Mouse (Mus musculus) midbrain, embryonic 16.5 days (tissue): ENCODE measurements at regions not wholly inside any gene's neighbourhood (a gene's known extent, or its start where the extent isn't known, plus 50 kb on each side); places are given as distances from the start of the nearest gene placed in this dataset.

ENCODE experiments used
- ATAC-seq: fragments of 200-750 bp; cut with Nextera tagmentation; 2 replicates; pipeline ENCODE4 v1.8.0; 2017; ENCODE audit warnings: moderate TSS enrichment
- H3K27ac ChIP-seq: fragments of 300-500 bp; sonication (generic); 2 replicates; pipeline ENCODE4 v1.5.1; 2014; ENCODE audit warnings: mild to moderate bottlenecking, low read length, mixed read lengths
- H3K27me3 ChIP-seq: fragments of 300-500 bp; sonication (generic); 2 replicates; pipeline ENCODE4 v1.6.1; 2014; ENCODE audit warnings: low read depth, low read length, mixed read lengths; ENCODE audit not compliant: control insufficient read depth, insufficient read depth
- H3K36me3 ChIP-seq: fragments of 300-500 bp; sonication (generic); 2 replicates; pipeline ENCODE4 v1.6.1; 2014; ENCODE audit warnings: mild to moderate bottlenecking, low read length, moderate library complexity, mixed read lengths; ENCODE audit not compliant: control insufficient read depth, insufficient read depth
- H3K4me1 ChIP-seq: fragments of 300-500 bp; sonication (generic); 2 replicates; pipeline ENCODE4 v1.6.1; 2014; ENCODE audit warnings: mild to moderate bottlenecking, low read length, mixed read lengths; ENCODE audit not compliant: control insufficient read depth, insufficient read depth
- H3K4me2 ChIP-seq: fragments of 300-500 bp; sonication (generic); 2 replicates; pipeline ENCODE4 v1.6.1; 2014; ENCODE audit warnings: mild to moderate bottlenecking, low read length, mixed read lengths
- H3K4me3 ChIP-seq: fragments of 300-500 bp; sonication (generic); 2 replicates; pipeline ENCODE4 v1.5.1; 2014; ENCODE audit warnings: low read depth, mild to moderate bottlenecking, low read length, moderate library complexity, mixed read lengths
- H3K9ac ChIP-seq: fragments of 300-500 bp; sonication (generic); 2 replicates; pipeline ENCODE4 v1.6.1; 2014; ENCODE audit warnings: low read depth, low read length, mixed read lengths
- H3K9me3 ChIP-seq: fragments of 300-500 bp; sonication (generic); replicated peaks from 2 replicates; pipeline ENCODE4 v1.6.1; 2014; ENCODE audit warnings: mild to moderate bottlenecking, low read length, mixed read lengths; ENCODE audit not compliant: control insufficient read depth, poor library complexity, severe bottlenecking
- WGBS: fragments of 180-500 bp; shearing (Covaris S2); extraction: QIAGEN DNeasy Blood & Tissue Kit; methylation state at CpG from one replicate; pipeline ENCODE4 v1.1.7; 2014; 5-methylcytosine and 5-hydroxymethylcytosine counted together

GRCm38 (mm10) chr15:68811041-68811440 lies 2310.3 kb upstream of the Lrrc6 start:
- ATAC-seq = peak; percentile 25; the same call in 1 of the 2 replicates
- WGBS = 83% methylated on average over 4 of the region's 4 CpGs
- Histone ChIP-seq H3K27ac (no peak overlapping the region), H3K36me3 (no peaks in the 10 kb centered on the region), H3K4me1 (no peaks in the 10 kb centered on the region), H3K9me3 (no peaks in the 10 kb centered on the region), H3K4me2 (no peak overlapping the region), H3K4me3 (no peak overlapping the region), H3K9ac (no peak overlapping the region), H3K27me3 (no peaks in the 10 kb centered on the region)

DNA sequence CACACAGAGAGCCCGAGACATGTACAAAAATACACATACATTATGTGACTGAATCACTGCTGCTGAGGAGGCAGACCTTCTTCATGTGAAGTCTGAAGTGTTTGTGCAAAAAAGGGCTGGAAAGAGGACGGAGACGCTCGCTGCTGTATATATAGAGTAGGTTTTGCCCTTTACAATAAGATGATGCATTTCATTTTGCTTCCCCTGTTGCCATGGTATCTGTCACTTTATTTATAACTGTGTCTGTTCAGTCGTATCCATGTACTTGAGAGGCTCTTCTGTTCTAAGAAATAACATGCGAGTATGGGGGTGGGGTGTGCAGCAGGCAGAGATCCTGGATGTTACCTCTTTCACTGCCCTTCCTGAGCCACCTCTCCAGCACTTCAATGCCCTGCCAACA lies 2309.9 kb upstream of the Lrrc6 start:
- ATAC-seq = peak; percentile 80
- H3K27me3 ChIP-seq = no peaks in the 10 kb centered on the region
- no peak overlapping the region for H3K27ac ChIP-seq
- H3K9ac ChIP-seq = no peak overlapping the region
- H3K4me1 ChIP-seq = no peaks in the 10 kb centered on the region
- H3K4me3 ChIP-seq = no peak overlapping the region
- WGBS = 56% methylated on average over 6 of the region's 6 CpGs
- H3K9me3 ChIP-seq = no peaks in the 10 kb centered on the region
- no peaks in the 10 kb centered on the region for H3K36me3 ChIP-seq
- H3K4me2 ChIP-seq = no peak overlapping the region

DNA sequence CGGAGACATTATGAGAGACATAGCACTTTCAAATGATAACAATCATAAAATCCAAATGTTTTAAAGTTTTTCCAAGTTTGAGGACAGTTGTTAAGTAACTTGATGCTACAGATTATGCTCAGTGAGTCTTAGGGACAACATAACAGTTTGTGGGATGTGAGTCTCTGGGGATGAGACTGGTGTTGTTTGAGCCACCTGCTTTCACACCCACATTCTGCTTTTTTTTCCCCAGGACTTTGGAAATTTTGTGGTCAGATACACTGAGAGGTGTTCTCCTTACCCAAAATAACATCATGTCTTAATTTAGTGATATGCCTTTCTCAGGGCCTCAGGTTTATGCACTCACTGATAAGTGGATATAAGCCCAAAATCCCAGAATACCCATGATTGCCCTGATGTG lies 2307.5 kb upstream of the Lrrc6 start:
- ATAC-seq = no peak
- no peak overlapping the region for H3K4me2 ChIP-seq
- no peaks in the 10 kb centered on the region for H3K9me3 ChIP-seq
- H3K27ac ChIP-seq = no peak overlapping the region
- no peak overlapping the region for H3K4me3 ChIP-seq
- no peaks in the 10 kb centered on the region for H3K36me3 ChIP-seq
- H3K4me1 ChIP-seq = no peaks in the 10 kb centered on the region
- WGBS = 97% methylated on average over 1 of the region's 1 CpGs
- H3K9ac ChIP-seq = no peak overlapping the region
- no peaks in the 10 kb centered on the region for H3K27me3 ChIP-seq

DNA sequence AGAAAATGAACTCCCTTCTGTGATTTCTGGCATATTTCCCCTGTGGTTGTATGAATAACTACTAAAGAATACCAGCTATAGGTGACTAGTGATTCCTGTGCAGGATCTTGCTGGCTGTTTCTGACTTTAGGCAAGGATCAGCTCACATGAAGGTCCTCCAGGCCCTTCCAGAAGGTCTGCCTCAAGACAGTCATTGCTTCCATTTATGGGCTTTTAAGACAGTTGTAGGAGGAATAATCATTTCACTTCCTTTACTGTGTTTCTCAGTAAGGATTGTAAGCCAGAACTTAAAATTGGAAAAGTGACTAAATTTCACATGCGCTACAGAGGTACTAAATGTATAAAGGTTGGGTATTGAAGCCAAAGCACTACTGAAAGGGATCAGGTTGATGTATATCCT lies 2303.5 kb upstream of the Lrrc6 start:
- H3K9me3 ChIP-seq = no peaks in the 10 kb centered on the region
- no peak overlapping the region for H3K4me3 ChIP-seq
- no peak overlapping the region for H3K4me2 ChIP-seq
- H3K27ac ChIP-seq = no peak overlapping the region
- H3K36me3 ChIP-seq = no peaks in the 10 kb centered on the region
- H3K9ac ChIP-seq = no peak overlapping the region
- no peak for ATAC-seq
- H3K27me3 ChIP-seq = no peaks in the 10 kb centered on the region
- WGBS = 95% methylated on average over 1 of the region's 1 CpGs
- H3K4me1 ChIP-seq = no peaks in the 10 kb centered on the region

- H3K27me3 ChIP-seq = no peaks in the 10 kb centered on the region
- no peaks in the 10 kb centered on the region for H3K4me1 ChIP-seq
- no peak overlapping the region for H3K27ac ChIP-seq
- no peak overlapping the region for H3K4me3 ChIP-seq
- H3K36me3 ChIP-seq = no peaks in the 10 kb centered on the region
- WGBS = 78% methylated on average over 4 of the region's 4 CpGs
- no peak overlapping the region for H3K4me2 ChIP-seq
- no peak overlapping the region for H3K9ac ChIP-seq
- no peaks in the 10 kb centered on the region for H3K9me3 ChIP-seq
- no peak for ATAC-seq
Measured at GRCm38 (mm10) chr15:68801763-68802162, 2301.1 kb upstream of the Lrrc6 start.

DNA sequence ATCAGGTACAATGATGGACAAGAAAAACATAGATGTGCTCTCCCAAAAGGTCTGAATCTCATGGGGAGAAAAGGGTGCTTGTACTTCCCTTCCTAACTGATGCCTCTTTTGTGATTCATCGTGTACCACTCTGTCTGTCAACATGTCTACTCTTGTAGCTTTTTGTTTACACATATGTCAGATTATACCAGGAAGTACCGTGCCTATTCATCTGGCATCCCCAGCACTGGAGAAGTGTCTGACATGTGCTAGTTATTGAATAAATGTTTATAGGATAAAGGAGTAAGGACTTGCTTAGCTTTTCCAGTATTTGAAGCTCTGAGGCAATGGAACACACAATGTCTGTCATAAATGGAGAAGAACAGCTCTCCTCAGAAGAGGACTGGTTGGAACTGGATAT lies 2296.7 kb upstream of the Lrrc6 start:
- no peak overlapping the region for H3K4me2 ChIP-seq
- H3K9me3 ChIP-seq = no peaks in the 10 kb centered on the region

GRCm38 (mm10) chr15:68795239-68795960 lies 2294.7 kb upstream of the Lrrc6 start:
- H3K27me3 ChIP-seq = no peaks in the 10 kb centered on the region
- H3K4me1 ChIP-seq = no peaks in the 10 kb centered on the region
- no peak overlapping the region for H3K4me2 ChIP-seq
- H3K4me3 ChIP-seq = no peak overlapping the region
- no peaks in the 10 kb centered on the region for H3K9me3 ChIP-seq
- no peaks in the 10 kb centered on the region for H3K36me3 ChIP-seq
- H3K27ac ChIP-seq = no peak overlapping the region
- 74% methylated on average over 4 of the region's 4 CpGs for WGBS
- H3K9ac ChIP-seq = no peak overlapping the region
- no peak for ATAC-seq

More for the DNA sequence above, 2296.7 kb upstream of the Lrrc6 start:
- Histone ChIP-seq H3K27me3 (no peaks in the 10 kb centered on the region), H3K4me1 (no peaks in the 10 kb centered on the region), H3K9ac (no peak overlapping the region), H3K36me3 (no peaks in the 10 kb centered on the region), H3K4me3 (no peak overlapping the region), H3K27ac (no peak overlapping the region)
- ATAC-seq = no peak
- whole genome bisulfite sequencing = 81% methylated on average over 2 of the region's 2 CpGs

DNA sequence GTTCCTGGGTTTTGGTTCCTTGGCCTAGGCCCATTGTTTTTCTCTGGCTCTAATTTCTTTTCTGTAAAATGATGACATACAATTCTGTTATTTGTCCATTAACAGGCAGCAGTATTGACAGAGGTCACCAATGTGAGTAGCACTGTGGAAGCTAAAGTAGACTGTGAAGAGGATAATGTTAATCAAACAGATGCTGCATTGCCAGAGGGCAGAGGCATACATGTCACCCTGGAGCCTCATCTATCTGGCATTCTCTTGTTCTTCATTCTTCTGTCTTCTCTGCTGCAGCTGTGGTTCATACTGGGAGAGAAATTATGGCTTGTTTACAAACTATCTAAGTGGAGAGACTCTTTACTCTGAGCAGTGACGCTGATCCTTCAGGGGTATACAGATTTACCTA lies 2259.2 kb upstream of the Lrrc6 start:
- Histone ChIP-seq H3K4me1 (no peaks in the 10 kb centered on the region), H3K36me3 (no peaks in the 10 kb centered on the region), H3K4me3 (no peak overlapping the region), H3K27me3 (no peaks in the 10 kb centered on the region), H3K27ac (no peak overlapping the region), H3K4me2 (no peak overlapping the region), H3K9ac (no peak overlapping the region), H3K9me3 (no peaks in the 10 kb centered on the region)
- 78% methylated on average over 1 of the region's 1 CpGs for WGBS
- no peak for ATAC-seq

- no peaks in the 10 kb centered on the region for H3K9me3 ChIP-seq
- no peak overlapping the region for H3K4me3 ChIP-seq
- H3K9ac ChIP-seq = no peak overlapping the region
- no peaks in the 10 kb centered on the region for H3K4me1 ChIP-seq
- WGBS = 74% methylated on average over 1 of the region's 1 CpGs
- no peak overlapping the region for H3K4me2 ChIP-seq
- no peak for ATAC-seq
- H3K27ac ChIP-seq = no peak overlapping the region
- H3K36me3 ChIP-seq = no peaks in the 10 kb centered on the region
- H3K27me3 ChIP-seq = no peaks in the 10 kb centered on the region
Measured at GRCm38 (mm10) chr15:68755255-68755654, 2254.5 kb upstream of the Lrrc6 start.
